ENCODE assay signal across 21 mouse cellular contexts in genomic region chrX:121893206-121893605, GRCm38 (mm10).
"Had no signal": no experiment of that assay in that cellular context is flagged by ENCODE, and none has a peak within 500 bp of the region (broad histone marks: within the 10 kb centered on the region; RNA-seq: fewer than 3 reads in every experiment).

No protein-coding gene starts in this region.

- H3K9ac ChIP-seq: lung, embryonic 14.5 days; midbrain, embryonic 12.5 days; neural tube, embryonic 13.5 days; neural tube, embryonic 15.5 days; stomach, embryonic 15.5 days had no signal

- H3K27me3 ChIP-seq: midbrain, embryonic 12.5 days; neural tube, embryonic 13.5 days; neural tube, embryonic 15.5 days; stomach, embryonic 15.5 days had no signal

- H3K27ac ChIP-seq: midbrain, embryonic 10.5 days; midbrain, embryonic 12.5 days; neural tube, embryonic 13.5 days; neural tube, embryonic 15.5 days; stomach, embryonic 15.5 days; stomach, postnatal 0 days had no signal

- H3K4me3 ChIP-seq: midbrain, embryonic 10.5 days; midbrain, embryonic 12.5 days; myocyte; neural tube, embryonic 13.5 days; neural tube, embryonic 15.5 days; stomach, embryonic 15.5 days had no signal

- DNase-seq: lung, adult 18-20 months; lung, embryonic 14.5 days; lung, postnatal 10 days; lung, postnatal 4 days; midbrain, embryonic 14.5 days; retina, postnatal 1 day; right cerebral cortex, adult 18-20 months; right cerebral cortex, postnatal 25 days; right cerebral cortex, postnatal 4 days; spleen, adult 18-20 months; thymus, adult 2 months; thymus, postnatal 25 days; thymus, postnatal 4 days had no signal

- H3K4me1 ChIP-seq: midbrain, embryonic 10.5 days; midbrain, embryonic 12.5 days; neural tube, embryonic 13.5 days; neural tube, embryonic 15.5 days; stomach, embryonic 15.5 days had no signal

- H3K9me3 ChIP-seq: midbrain, embryonic 10.5 days; midbrain, embryonic 12.5 days; neural tube, embryonic 13.5 days; neural tube, embryonic 15.5 days; stomach, embryonic 15.5 days had no signal

- H3K4me2 ChIP-seq: lung, embryonic 14.5 days; midbrain, embryonic 12.5 days; neural tube, embryonic 13.5 days; neural tube, embryonic 15.5 days; stomach, embryonic 15.5 days had no signal

- H3K36me3 ChIP-seq: midbrain, embryonic 10.5 days; midbrain, embryonic 12.5 days; neural tube, embryonic 13.5 days; neural tube, embryonic 15.5 days; stomach, embryonic 15.5 days had no signal

- ATAC-seq: midbrain, embryonic 16.5 days had no signal
